Mouse (Mus musculus): Measurements from ENCODE around the gene Dnajc1.

The Dnajc1 gene

DNA sequence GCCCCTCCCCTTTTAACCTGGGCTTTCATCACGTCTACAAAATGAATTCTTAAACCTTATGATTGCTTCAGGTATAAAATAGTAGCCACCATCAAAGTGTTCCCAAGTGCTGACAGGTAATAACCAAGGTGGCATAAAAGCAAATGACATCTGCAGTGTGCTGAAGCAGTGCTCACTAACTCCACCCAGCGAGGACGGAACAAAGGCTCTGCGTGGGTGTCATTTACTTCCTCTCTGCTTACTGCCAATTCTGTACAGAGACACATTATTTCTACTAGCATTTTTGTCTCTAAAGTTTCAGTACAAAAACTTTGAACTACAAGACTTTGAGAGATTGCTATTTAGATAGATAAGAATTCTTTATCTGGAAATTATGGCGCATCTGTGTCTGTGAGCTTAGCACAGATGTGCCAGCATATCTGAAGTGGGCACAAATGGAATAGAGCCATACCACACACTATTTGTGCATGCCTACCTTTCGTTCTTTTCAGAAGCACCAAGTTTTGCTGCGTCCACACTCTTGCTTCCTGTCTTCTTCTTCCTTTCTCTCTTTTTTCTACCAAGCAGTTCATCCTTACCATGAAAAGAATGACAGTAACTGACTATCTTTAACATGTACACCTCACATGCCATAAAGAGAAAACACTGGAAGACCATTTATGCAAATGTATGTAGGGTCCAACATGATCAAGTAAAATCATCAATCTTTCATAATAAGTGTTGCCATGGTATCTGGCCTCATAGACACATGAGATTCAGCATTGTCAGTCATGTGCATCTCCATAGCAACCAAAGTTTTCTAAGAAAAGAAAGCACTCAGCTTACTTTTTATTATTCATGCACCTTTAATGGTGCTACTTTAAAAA is 85.0 kb downstream of the Dnajc1 start:
- DNase-seq (ENCODE audit: low read depth in 2 of 2, low spot score in 2 of 2): peak in 1 of 2 experiments; percentile 33

DNA sequence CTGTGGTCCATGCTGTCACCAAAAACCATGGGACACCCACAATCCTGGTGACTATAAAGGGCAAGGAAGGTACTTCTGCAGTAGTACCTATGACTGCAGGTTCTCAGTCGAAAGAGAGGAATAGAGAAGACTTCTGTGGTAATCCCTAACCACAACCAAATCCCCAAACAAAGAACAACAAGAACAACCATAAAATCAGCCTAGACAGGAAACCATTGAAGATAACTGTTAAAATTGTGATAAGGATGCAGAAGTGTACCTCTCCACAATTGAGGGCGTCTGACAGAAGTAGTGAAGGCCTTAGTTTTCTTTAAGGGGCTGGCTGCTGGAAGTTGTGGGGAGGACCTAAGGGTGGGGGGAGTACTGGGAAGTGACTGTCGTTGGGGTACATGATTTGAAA is 91.7 kb downstream of the Dnajc1 start:
- no peak for DNase-seq (ENCODE audit: low read depth in 2 of 2, low spot score in 2 of 2)

DNA sequence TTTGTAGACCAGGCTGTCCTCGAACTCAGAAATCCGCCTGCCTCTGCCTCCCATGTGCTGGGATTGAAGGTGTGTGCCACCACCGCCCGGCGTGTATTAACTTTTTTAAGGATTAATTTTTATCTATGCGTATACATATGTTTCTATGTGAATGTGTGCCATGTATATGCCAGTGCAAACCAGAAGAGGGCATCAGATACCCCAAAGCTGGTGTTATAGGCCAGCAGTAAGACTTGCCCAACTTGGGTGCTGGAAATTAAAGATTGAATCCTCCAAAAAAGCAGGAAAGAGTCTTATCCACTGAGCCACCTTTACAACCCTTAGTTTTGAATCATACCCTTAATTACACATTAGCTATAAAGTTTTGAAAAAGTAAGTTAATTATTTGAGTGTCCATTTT is 107.5 kb downstream of the Dnajc1 start:
- no peak for DNase-seq (ENCODE audit: low read depth in 2 of 2, low spot score in 2 of 2)

DNA sequence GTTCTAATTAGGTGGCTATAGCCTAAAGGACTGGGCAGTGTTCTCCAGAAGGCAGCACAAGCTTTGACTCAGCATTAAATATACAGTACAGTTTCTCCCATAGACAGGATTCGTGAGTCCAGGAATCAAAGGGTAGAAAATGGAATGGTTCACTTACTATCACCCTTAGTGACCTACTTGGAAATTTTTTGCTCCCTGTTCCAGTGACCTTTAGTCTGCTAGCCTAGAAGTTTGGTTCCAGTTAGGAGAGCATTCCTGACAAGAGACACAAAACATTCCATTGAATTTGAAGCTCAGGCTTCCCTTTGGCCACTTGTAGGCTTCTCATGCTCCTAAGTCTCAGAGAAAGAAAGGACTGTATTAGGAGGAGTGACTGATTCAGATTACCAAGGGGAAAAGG is 126.9 kb downstream of the Dnajc1 start:
- DNase-seq (ENCODE audit: low read depth in 2 of 2, low spot score in 2 of 2): no peak

DNA sequence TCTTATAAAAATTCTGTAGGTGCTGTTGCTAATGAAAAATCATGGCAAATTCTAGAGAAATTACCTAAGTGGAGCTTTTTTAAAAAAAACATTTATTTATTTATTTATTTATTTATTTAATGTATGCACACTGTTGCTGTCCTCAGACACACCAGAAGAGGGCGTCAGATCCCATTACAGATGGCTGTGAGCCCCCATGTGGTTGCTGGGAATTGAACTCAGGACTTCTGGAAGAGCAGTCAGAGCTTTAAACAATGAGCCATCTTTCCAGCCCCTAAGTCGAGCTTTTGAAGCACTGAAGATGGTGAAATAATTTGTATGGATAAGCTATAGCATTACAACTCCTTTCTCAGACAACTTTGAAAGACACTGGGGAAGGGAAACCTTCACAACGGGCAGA is 128.1 kb downstream of the Dnajc1 start:
- DNase-seq (ENCODE audit: low read depth in 2 of 2, low spot score in 2 of 2): no peak

DNA sequence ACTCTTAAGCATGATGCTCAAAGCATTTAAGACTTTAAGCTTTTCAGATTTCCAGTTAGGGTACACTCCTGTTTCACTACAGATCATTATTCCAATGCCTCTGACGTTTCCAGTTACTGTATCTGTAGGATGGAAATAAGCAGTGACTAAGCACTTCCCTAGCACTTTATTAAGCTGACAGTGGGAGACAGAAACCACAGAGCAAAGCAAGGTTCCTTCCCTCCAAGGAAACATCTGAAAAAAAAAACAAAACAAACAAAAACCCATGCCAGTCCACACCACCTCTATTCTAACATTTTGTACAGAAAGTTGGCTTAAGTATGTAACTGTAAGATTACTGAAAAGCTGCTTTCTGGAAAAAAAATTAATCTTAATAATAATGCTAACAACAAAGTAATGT is 130.3 kb downstream of the Dnajc1 start:
- DNase-seq (ENCODE audit: low read depth in 2 of 2, low spot score in 2 of 2): no peak

DNA sequence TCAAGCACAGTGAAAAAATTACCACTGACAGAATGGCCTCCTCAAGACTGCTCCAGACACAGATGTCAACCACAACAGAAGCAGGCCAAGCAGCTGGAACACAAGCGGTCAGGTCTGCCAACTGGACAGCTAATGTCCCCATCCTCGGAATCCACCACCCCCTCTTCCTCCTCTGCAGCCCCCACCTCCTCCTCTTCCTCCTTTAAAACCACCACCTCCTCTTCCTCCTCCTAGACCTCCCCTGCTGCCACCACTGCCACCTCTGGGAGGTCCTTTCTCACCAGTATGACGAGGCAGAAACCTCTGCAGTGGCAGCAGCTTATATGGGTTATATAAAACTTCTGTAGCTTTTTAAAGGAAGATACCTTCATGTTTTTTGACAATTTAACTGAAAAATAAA is 143.4 kb downstream of the Dnajc1 start:
- no peak for DNase-seq (ENCODE audit: low read depth in 2 of 2, low spot score in 2 of 2)

DNA sequence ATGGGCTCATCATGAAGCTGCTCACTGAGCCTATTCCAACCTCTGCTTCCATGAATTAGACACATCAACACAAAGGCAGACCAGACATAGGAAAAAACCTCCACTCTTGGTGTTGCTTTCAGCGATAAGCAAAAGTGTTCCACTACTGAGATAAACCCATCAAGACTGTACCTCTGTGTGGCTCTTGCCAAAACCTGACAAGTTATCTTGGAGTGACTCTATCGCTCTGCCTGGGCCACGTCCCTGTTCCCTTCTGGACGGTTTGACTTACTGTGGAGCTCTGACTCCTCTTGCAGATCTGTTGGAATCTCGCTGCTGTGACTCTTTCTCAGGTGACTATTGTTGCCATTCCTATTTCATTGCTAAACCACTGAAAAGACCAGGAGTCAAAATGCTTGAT is 157.1 kb downstream of the Dnajc1 start:
- DNase-seq (ENCODE audit: low read depth in 2 of 2, low spot score in 2 of 2): no peak

DNA sequence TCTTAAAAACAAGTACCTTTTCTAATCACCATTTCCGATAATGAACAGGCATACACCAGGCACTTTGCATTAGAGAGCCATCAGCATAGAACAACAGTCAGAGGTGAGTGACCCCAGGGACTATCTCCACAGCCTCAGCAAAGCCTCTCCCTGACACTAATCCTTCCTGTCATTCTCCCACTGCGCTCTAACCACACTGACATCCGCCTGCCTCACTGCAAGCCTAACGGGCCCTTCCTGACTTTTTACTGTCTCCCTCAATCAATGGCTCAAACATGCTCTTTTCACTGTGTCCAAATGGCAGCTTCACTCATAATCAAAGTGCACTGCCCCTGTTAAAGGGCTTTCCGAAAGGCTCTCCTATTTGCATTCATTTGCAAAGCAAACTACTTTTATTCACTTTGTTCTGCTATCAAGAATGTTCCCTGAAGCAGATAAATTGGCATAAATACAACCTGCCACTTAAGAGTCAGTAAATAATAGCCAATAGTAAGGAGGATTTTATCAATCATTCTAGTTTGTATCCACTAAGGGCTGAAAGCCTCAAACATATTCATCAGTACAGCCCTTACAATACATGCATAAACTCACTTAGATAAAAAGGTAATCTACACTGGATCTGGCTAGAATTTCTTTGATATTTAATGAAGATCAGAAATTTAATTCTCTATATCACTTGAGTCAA is 159.6 kb downstream of the Dnajc1 start:
- no peak for DNase-seq (ENCODE audit: low read depth in 2 of 2, low spot score in 2 of 2)

DNA sequence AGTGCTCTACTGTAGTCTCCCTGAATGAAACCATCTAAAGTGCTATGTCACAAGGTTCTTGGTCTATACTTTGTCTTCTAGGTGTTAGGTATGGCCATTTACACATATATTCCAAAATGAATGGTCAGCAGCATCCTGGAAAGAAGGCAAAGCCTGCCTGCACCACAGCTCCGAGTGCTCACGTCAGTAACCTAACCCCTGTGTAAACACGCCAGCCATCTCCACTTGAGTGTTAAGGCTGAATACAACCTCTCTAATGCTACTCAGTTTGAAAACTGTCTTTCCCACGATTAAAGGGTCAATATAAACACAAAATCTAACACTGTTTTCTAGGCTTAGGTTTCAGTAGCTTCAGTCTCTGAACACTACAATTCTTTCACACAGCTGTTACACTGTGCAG is 161.5 kb downstream of the Dnajc1 start:
- DNase-seq (ENCODE audit: low read depth in 2 of 2, low spot score in 2 of 2): no peak

DNA sequence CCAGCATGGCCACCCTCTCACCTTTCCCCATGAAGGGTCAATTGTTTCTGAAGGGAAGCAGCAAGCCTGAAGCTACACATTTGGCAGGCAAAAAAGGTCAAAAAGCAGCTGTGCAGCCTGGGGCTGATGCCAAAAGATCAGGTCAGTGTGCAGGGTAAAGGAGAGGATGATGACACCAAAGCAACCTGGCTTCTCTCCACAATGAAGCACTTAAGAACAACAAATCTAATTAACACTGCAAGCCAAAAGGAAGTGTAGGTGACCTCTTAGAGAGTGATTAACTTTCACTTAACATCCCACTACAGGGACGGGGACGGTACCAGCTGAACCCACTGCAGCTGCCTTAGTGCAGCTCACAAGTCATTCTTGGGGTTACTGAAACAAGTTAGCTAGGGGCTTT is 163.4 kb downstream of the Dnajc1 start:
- DNase-seq (ENCODE audit: low read depth in 2 of 2, low spot score in 2 of 2): no peak

DNA sequence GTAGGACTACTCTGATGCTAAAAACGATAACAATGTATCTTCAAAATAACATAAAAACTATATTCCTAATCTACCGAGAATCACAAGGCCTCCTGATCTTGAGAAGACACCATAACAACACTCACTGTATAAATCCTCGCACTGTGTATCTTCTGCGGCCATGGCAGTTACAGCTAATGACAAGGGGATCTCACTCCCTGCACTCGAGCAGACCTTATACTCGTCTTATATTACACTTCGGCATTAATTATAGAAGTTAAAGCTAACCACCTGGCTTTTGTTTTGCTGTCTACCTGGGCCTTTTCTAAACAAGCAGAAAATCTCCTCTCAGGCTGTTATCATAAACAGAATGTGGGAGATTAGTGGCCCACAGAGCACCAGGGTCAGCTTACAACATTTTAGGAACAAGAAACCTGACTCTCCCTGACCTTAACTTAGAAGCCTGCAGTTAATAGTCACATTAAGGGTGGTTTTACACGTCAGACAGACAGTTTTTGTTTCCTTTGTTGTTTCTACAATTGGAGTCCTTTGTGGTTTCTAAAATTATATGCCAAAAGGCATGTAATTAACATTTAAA is 164.1 kb downstream of the Dnajc1 start:
- DNase-seq (ENCODE audit: low read depth in 2 of 2, low spot score in 2 of 2): no peak

DNA sequence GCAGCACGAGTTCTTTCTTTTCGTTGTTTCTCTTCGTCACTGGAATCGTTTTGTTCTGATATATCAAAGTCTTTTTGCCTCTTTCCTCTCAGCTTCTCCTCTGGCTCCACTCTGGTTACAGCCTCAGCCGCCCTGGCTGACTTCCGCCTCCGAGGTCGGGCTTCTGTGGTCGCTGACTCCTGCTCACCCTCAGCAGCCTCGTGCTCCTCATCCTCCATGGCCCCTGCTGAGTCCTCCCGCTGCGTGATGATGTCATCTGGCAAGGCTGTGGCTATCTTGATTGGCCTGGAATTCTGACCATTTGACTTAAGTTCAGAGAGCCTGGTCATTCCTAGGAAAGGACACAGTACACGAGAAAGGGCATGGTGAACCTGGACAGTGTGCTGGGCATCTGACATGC is 173.1 kb downstream of the Dnajc1 start:
- no peak for DNase-seq (ENCODE audit: low read depth in 2 of 2, low spot score in 2 of 2)

DNA sequence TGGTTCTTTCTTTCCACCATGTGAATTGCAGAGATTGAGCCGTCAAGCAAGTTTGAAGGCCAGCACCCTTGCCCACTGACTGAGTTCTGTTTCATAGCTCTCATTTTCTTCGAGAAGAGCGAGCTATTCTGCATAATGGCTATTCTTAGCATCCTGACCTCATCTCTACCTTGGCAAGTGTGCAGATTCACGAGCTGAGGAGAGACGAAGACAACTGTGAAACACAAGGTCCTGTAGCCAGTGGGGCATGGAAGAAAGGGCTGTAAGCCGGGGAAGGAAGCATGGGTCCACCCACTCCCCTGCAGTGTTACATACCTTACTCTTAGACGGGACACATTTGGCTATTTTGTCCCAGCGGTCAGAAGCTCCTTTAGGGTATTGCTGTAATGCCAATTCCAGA is 173.5 kb downstream of the Dnajc1 start:
- DNase-seq (ENCODE audit: low read depth in 2 of 2, low spot score in 2 of 2): no peak

DNA sequence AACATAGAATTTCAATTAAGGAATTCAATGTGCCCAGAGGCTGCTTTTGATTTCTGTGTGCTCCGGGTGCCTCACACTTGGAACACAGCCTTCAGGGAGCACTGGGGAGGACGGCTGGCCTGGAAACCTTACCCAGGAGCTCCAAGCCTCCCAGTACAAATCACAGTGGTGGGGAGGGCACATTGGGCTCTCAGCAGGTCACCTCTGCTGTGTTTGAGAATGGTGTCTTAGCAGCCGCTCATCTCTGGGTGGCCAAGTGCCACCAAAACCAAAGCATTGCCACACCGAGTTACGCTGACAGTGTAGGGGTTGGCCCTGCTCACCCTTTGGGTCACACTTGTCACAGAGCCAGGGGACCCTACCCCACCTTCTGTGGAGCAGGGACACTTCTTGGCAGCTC is 174.1 kb downstream of the Dnajc1 start:
- no peak for DNase-seq (ENCODE audit: low read depth in 2 of 2, low spot score in 2 of 2)

DNA sequence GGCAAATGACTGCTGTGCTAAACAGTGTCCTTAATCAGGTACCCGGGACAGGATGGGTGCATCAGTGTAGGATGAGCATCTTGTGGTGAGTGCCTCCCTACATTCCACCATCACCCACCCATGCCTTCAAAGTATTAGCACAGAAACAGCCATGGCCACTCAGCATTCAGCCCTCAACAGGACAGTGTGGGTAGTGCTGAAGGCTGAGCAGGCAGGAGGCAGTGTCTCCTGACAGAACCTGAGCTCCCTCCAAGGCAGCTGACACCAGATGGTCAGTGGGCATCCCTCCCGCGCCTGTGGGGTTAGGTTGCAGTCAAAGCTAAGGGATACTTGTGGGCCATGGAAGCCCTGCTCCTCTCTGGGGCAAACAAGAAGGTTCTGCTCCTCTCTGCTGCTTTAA is 174.8 kb downstream of the Dnajc1 start:
- DNase-seq (ENCODE audit: low read depth in 2 of 2, low spot score in 2 of 2): no peak

DNA sequence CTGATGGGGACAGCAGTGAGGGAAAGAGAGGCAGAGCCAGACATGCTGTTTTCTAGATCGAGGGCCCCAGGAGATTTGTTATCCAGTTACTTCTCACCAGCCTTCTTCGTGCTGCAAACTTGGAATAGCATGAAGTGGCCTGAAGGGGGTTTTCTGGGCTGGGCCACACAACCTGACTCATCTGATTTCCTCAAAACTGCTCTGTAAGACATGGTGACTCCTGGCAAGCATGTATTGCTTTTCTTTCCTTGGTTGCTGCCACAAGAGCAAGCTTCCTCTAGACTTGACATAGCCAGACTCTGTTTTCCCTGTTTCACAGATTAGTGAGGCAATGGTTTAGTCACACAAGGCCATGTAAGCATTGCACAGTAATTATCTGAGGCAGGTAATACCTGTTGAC is 178.6 kb downstream of the Dnajc1 start:
- no peak for DNase-seq (ENCODE audit: low read depth in 2 of 2, low spot score in 2 of 2)

DNA sequence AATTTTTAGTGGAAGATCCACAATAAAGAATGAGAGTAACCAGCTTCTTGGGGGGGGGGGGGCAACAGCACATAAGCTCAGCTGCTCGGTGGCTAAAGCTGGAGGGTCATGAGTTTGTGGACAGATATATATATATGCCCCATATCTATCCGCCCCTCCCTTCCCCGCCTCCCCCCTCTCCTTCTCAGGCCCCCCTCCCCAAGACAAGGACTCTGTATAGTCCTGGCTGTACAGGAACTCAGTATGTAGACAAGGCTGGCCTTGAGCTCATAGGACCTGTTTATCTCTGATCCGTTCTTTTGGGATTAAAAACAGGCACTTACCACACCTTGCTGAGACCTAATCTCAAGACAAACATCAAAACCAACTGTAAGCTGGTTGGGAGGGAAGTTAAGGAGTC is 182.7 kb downstream of the Dnajc1 start:
- DNase-seq (ENCODE audit: low read depth in 2 of 2, low spot score in 2 of 2): no peak

DNA sequence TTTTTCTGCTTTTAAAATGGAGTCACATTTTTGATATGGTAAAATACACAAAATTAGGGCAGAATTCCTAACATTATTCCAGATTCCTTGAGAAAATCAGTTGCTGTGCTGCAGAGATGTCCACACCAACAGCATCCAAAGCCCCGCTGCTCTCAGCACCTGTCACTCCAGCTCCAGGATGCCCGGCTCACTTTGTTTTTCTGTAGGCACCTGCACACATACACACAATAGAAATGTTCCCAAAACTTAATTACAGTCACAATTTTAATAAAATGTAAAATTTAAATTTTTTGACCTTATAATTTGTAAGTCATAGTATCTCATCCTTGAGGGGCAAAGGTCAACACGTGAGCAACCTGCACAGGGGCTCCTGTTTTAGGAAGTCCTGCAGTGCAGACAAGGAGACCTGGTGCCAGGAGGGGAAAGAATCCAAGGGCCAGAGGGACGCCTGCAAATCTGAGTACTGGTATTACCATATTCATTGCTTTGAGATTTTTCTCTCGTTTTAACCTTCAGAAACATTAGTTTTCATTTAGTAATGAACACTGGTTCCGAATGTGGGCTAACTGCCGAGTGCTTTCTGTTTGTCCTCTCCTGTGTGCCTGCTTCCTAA is 183.3 kb downstream of the Dnajc1 start:
- DNase-seq (ENCODE audit: low read depth in 2 of 2, low spot score in 2 of 2): no peak

DNA sequence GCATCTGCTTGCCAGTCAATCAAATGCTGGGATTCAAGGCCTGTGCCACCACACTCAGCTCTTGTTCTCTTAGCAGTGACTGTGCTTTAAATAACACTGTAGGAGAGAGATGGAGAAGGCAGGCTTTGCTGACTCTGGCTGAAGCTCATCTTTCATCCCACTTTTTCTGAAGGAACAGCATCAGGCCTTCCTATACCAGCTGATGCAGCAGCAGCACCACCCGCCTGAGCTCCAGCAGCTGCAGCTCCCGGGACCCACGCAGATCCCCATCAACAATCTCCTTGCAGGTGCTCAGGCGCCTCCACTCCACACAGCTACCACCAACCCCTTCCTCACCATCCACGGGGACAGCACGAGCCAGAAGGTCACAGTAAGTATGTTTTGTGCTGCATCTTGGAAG is 184.1 kb downstream of the Dnajc1 start:
- no peak for DNase-seq (ENCODE audit: low read depth in 2 of 2, low spot score in 2 of 2)

DNA sequence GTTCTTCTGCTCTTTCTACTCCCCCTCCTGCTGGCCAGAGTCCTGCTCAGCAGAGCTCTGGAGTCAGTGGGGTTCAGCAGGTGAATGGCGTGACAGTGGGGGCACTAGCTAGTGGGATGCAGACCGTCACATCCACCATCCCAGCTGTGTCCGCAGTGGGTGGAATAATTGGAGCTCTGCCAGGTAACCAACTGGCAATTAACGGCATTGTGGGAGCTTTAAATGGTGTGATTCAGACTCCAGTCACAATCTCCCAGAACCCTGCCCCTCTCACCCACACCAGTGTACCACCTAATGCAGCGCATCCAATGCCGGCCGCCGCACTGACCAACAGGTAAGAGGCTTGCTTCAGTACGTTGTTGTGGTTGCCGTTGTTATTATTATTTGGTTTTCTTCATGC is 185.8 kb downstream of the Dnajc1 start:
- DNase-seq (ENCODE audit: low read depth in 2 of 2, low spot score in 2 of 2): no peak

DNA sequence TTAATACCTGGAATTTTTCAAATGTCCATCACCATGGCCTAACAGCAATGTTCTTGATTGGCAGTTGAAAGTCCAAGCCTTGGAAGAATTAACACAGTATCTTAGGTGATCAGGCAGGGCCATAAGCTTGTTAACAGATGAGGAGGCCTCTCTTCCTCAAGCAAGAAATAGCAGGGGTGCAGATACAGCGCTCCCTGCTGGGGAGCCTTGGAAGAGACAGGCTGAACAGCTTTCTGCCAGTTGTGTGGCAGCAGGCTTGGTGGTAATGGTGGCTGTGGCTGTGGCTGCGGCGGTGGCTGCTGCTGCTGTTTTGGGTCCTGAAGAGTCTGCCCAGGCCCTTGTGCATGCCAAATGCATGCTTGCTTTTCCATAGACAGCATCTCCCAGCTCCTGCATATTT is 187.5 kb downstream of the Dnajc1 start:
- DNase-seq (ENCODE audit: low read depth in 2 of 2, low spot score in 2 of 2): peak; percentile 49 to 63
